Mouse (Mus musculus) kidney, embryonic 14.5 days (tissue): Measurements from ENCODE around the gene Pfn3. TPM values are rescaled to one million over a fixed set of nuclear protein-coding genes. Genes with fewer than 3 reads are reported as not detected.

Source experiments
- ATAC-seq: fragments of 200-750 bp; cut with Nextera tagmentation; 2 replicates; pipeline ENCODE4 v1.8.0; 2017; ENCODE audit warnings: moderate number of reproducible peaks, mild to moderate bottlenecking, moderate TSS enrichment, moderate library complexity; ENCODE audit not compliant: low FRiP score, low TSS enrichment
- H3K27ac ChIP-seq: fragments of 300-500 bp; sonication (generic); 2 replicates; pipeline ENCODE4 v1.5.1; 2014; ENCODE audit warnings: low read depth, mild to moderate bottlenecking, low read length, moderate library complexity, mixed read lengths
- H3K27me3 ChIP-seq: fragments of 300-500 bp; sonication (generic); 2 replicates; pipeline ENCODE4 v1.6.1; 2014; ENCODE audit warnings: mild to moderate bottlenecking, low read length; ENCODE audit not compliant: control insufficient read depth, insufficient read depth
- H3K36me3 ChIP-seq: fragments of 300-500 bp; sonication (generic); 2 replicates; pipeline ENCODE4 v1.6.1; 2014; ENCODE audit warnings: low read length, mixed read lengths; ENCODE audit not compliant: control insufficient read depth, insufficient read depth
- H3K4me1 ChIP-seq: fragments of 300-500 bp; sonication (generic); 2 replicates; pipeline ENCODE4 v1.6.1; 2014; ENCODE audit warnings: low read length, mixed read lengths; ENCODE audit not compliant: control insufficient read depth, insufficient read depth
- H3K4me2 ChIP-seq: fragments of 300-500 bp; sonication (generic); replicated peaks from 2 replicates; pipeline ENCODE4 v1.6.1; 2014; ENCODE audit warnings: low read depth, mild to moderate bottlenecking, low read length
- H3K4me3 ChIP-seq: fragments of 300-500 bp; sonication (generic); 2 replicates; pipeline ENCODE4 v1.5.1; 2014; ENCODE audit warnings: mild to moderate bottlenecking, low read length
- H3K9ac ChIP-seq: fragments of 300-500 bp; sonication (generic); 2 replicates; pipeline ENCODE4 v1.6.1; 2014; ENCODE audit warnings: low read depth, mild to moderate bottlenecking, low read length, moderate library complexity
- H3K9me3 ChIP-seq: fragments of 300-500 bp; sonication (generic); 2 replicates; pipeline ENCODE4 v1.6.1; 2016; ENCODE audit warnings: low read length; ENCODE audit not compliant: control insufficient read depth
- WGBS: fragments of 180-500 bp; shearing (Covaris S2); extraction: QIAGEN DNeasy Blood & Tissue Kit; methylation state at CpG from one replicate; pipeline ENCODE4 v1.1.7; 2014; 5-methylcytosine and 5-hydroxymethylcytosine counted together
- polyA plus RNA-seq: library from polyadenylated mRNA; unstranded; fragments of >200 nt; fragmentation: Nextera tagmentation; extraction: Ambion mirVana; gene quantifications from 2 replicates; pipeline ENCODE4 v1.2.1, GENCODE M21; 2014

Gene Pfn3
- polyA plus RNA-seq, 1 experiment from 2014 or later = not detected

GRCm38 (mm10) chr13:55405783-55406390 is 9.1 kb downstream of the Pfn3 start:
- no peaks in the 10 kb centered on the region for H3K9me3 ChIP-seq
- no peak overlapping the region for H3K27ac ChIP-seq
- no peaks in the 10 kb centered on the region for H3K36me3 ChIP-seq
- H3K27me3 ChIP-seq = no peaks in the 10 kb centered on the region
- H3K4me1 ChIP-seq = no peaks in the 10 kb centered on the region
- H3K4me2 ChIP-seq = no peak overlapping the region
- ATAC-seq = peak; percentile 38
- WGBS = 73% methylated on average over 13 of the region's 13 CpGs
- H3K9ac ChIP-seq = peak overlapping the region; percentile 38; the same call in 1 of the 2 replicates
- H3K4me3 ChIP-seq = no peak overlapping the region

GRCm38 (mm10) chr13:55404853-55405782 is 9.9 kb downstream of the Pfn3 start:
- 15% methylated on average over 11 of the region's 11 CpGs for WGBS
- peak overlapping the region; percentile 38; the same call in 1 of the 2 replicates for H3K9ac ChIP-seq
- no peak overlapping the region for H3K4me2 ChIP-seq

GRCm38 (mm10) chr13:55403935-55404852 is 10.8 kb downstream of the Pfn3 start:
- no peak for ATAC-seq
- H3K9ac ChIP-seq = no peak overlapping the region
- no peaks in the 10 kb centered on the region for H3K27me3 ChIP-seq
- H3K9me3 ChIP-seq = no peaks in the 10 kb centered on the region
- WGBS = 64% methylated on average over 15 of the region's 15 CpGs
- no peaks in the 10 kb centered on the region for H3K36me3 ChIP-seq
- no peak overlapping the region for H3K4me2 ChIP-seq
- no peak overlapping the region for H3K27ac ChIP-seq
- H3K4me1 ChIP-seq = no peaks in the 10 kb centered on the region
- H3K4me3 ChIP-seq = no peak overlapping the region

More at GRCm38 (mm10) chr13:55404853-55405782, 9.9 kb downstream of the Pfn3 start:
- no peaks in the 10 kb centered on the region for H3K4me1 ChIP-seq
- no peak overlapping the region for H3K27ac ChIP-seq
- peak; percentile 88 for ATAC-seq
- no peak overlapping the region for H3K4me3 ChIP-seq
- no peaks in the 10 kb centered on the region for H3K27me3 ChIP-seq
- H3K9me3 ChIP-seq = no peaks in the 10 kb centered on the region
- H3K36me3 ChIP-seq = no peaks in the 10 kb centered on the region

GRCm38 (mm10) chr13:55403266-55403665 is 11.8 kb downstream of the Pfn3 start:
- no peak overlapping the region for H3K4me3 ChIP-seq
- H3K9me3 ChIP-seq = no peaks in the 10 kb centered on the region
- 57% methylated on average over 7 of the region's 7 CpGs for WGBS
- no peaks in the 10 kb centered on the region for H3K27me3 ChIP-seq
- no peak for ATAC-seq
- no peaks in the 10 kb centered on the region for H3K4me1 ChIP-seq
- no peak overlapping the region for H3K9ac ChIP-seq
- H3K4me2 ChIP-seq = no peak overlapping the region
- no peaks in the 10 kb centered on the region for H3K36me3 ChIP-seq
- H3K27ac ChIP-seq = no peak overlapping the region

- no peak overlapping the region for H3K4me2 ChIP-seq
- H3K9me3 ChIP-seq = no peaks in the 10 kb centered on the region
- no peaks in the 10 kb centered on the region for H3K27me3 ChIP-seq
- 94% methylated on average over 1 of the region's 1 CpGs for WGBS
- no peaks in the 10 kb centered on the region for H3K36me3 ChIP-seq
- no peaks in the 10 kb centered on the region for H3K4me1 ChIP-seq
- ATAC-seq = no peak
- H3K4me3 ChIP-seq = no peak overlapping the region
- H3K27ac ChIP-seq = no peak overlapping the region
- no peak overlapping the region for H3K9ac ChIP-seq
Measured at GRCm38 (mm10) chr13:55400039-55400346, 15.0 kb downstream of the Pfn3 start.

GRCm38 (mm10) chr13:55399300-55400038 is 15.6 kb downstream of the Pfn3 start:
- ATAC-seq = no peak

GRCm38 (mm10) chr13:55398088-55398487 is 16.9 kb downstream of the Pfn3 start, which contains the start of gene Slc34a1:
Gene Slc34a1 (plus strand): TSS chr13:55398187.
- H3K9me3 ChIP-seq = no peaks in the 10 kb centered on the region
- no peak within 1 kb of the TSS for H3K4me2 ChIP-seq
- H3K27me3 ChIP-seq = no peaks in the 10 kb centered on the region
- H3K4me1 ChIP-seq = no peaks in the 10 kb centered on the region
- no peaks in the 10 kb centered on the region for H3K36me3 ChIP-seq
- no peak within 1 kb of the TSS for H3K27ac ChIP-seq
- no peak within 1 kb of the TSS for H3K4me3 ChIP-seq
- no peak for ATAC-seq
- 86% methylated on average over 1 of the region's 1 CpGs for WGBS
- no peak within 1 kb of the TSS for H3K9ac ChIP-seq

More at GRCm38 (mm10) chr13:55399300-55400038, 15.6 kb downstream of the Pfn3 start:
- no peak overlapping the region for H3K9ac ChIP-seq
- H3K4me1 ChIP-seq = no peaks in the 10 kb centered on the region
- H3K27me3 ChIP-seq = no peaks in the 10 kb centered on the region
- H3K4me3 ChIP-seq = no peak overlapping the region
- H3K27ac ChIP-seq = no peak overlapping the region
- H3K4me2 ChIP-seq = no peak overlapping the region
- H3K9me3 ChIP-seq = no peaks in the 10 kb centered on the region
- WGBS = 74% methylated on average over 5 of the region's 5 CpGs
- no peaks in the 10 kb centered on the region for H3K36me3 ChIP-seq

GRCm38 (mm10) chr13:55392933-55393332 is 22.1 kb downstream of the Pfn3 start:
- Histone ChIP-seq H3K9ac (no peak overlapping the region), H3K36me3 (no peaks in the 10 kb centered on the region), H3K4me2 (no peak overlapping the region), H3K4me3 (no peak overlapping the region), H3K4me1 (no peaks in the 10 kb centered on the region), H3K9me3 (no peaks in the 10 kb centered on the region), H3K27me3 (no peaks in the 10 kb centered on the region), H3K27ac (no peak overlapping the region)
- ATAC-seq = no peak
- WGBS = 72% methylated on average over 4 of the region's 4 CpGs
